11 mouse cellular contexts compared by ENCODE assay signal in the genomic region with DNA sequence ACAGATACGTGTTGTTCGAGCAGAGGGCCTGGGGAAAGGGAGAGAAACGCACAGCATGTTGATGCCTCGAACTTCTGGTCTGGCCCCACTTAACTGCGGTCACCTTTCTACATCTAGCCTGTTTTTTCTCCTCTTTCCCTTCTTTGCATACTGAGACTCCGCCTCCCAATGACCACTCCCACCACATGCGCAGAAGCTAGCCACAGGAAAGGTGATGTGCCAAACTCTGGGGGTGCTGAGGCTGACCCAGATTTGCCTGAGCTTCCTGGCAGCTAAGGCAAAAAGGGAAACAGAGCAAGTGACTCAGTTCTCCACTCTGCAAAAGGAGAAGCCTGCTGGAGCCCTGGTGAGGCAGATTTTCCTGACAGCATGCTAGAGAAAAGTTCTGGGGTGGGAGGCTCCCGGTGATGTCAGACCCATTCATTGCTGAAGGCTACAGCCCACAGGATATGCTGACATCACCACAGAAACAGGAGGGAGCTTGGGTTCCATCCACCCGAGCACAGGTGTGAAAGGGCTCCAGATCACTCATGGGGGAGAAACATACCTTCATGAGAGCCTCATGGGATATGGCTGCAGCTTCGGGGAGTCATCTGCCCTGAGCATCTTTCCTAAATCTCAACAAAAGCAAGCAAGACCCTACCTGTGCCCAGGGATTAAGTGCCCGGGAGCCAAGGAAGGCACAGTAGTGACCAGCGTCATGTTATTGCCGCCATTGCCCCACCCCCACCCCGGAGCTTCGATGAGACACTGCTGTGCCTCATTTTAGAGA. TPM values are rescaled to one million over a fixed set of nuclear protein-coding genes. Genes with fewer than 3 reads are reported as not detected.
DNase-seq lines count a peak whose midpoint lies in the region; ATAC-seq lines count a peak whose summit lies in the region.
"Had no signal": no experiment of that assay in that cellular context is flagged by ENCODE, and none has a peak within 500 bp of the region (broad histone marks: within the 10 kb centered on the region; RNA-seq: fewer than 3 reads in every experiment).

No protein-coding gene starts in this region.

- H3K9me3 ChIP-seq in kidney, embryonic 15.5 days (replicated peaks), result no peaks in the 10 kb centered on the region
- H3K9me3 ChIP-seq: neural tube, embryonic 15.5 days had no signal

- intact Hi-C loops in left cerebral cortex, postnatal 4 days (cut with DNase I), result no loop called here

- H3K4me1 ChIP-seq in kidney, embryonic 15.5 days, result peaks cover 11% of the 10 kb centered on the region; the same call in 1 of the 2 replicates

- no peaks in the 10 kb centered on the region for H3K36me3 ChIP-seq in kidney, embryonic 15.5 days
- H3K36me3 ChIP-seq: neural tube, embryonic 15.5 days had no signal

- no peak overlapping the region for H3K9ac ChIP-seq in kidney, embryonic 15.5 days
- H3K9ac ChIP-seq: neural tube, embryonic 15.5 days had no signal

- peak; percentile 50 for ATAC-seq in monocyte, adult 5-6 weeks (replicated peaks; ENCODE audit: insufficient number of reproducible peaks, low FRiP score, low TSS enrichment, poor library complexity, severe bottlenecking)
- ATAC-seq in kidney, embryonic 15.5 days (replicated peaks; ENCODE audit: low FRiP score), result no peak

- DNase-seq in 3T3-L1 (ENCODE audit: low read depth, low spot score), result peak; percentile 10
- peak; percentile 74 to 77 for DNase-seq in B cell, adult 2 months
- DNase-seq in brain, adult 2 months (ENCODE audit: low read depth, low spot score), result peak; percentile 61
- no peak for DNase-seq in ovary, postnatal 10 days (ENCODE audit: low spot score)
- no peak for DNase-seq in left cerebral cortex, postnatal 4 days

- no peak overlapping the region for H3K4me2 ChIP-seq in kidney, embryonic 15.5 days
- H3K4me2 ChIP-seq: neural tube, embryonic 15.5 days had no signal

- no peak overlapping the region for H3K27ac ChIP-seq in kidney, embryonic 15.5 days
- H3K27ac ChIP-seq: neural tube, embryonic 15.5 days had no signal

- no peak overlapping the region for H3K4me3 ChIP-seq in kidney, embryonic 15.5 days (replicated peaks)
- H3K4me3 ChIP-seq: erythroblast, embryonic 14.5 days; neural tube, embryonic 15.5 days had no signal

- H3K27me3 ChIP-seq in kidney, embryonic 15.5 days, result no peaks in the 10 kb centered on the region
- H3K27me3 ChIP-seq: neural tube, embryonic 15.5 days had no signal

- 50% methylated on average over 15 of the region's 15 CpGs for WGBS in kidney, embryonic 15.5 days

RNA-seq across cellular contexts. Expression of a gene that starts 5.0 kb away (rescaled TPM):
- 298 to 420 TPM (median 312 TPM) in 3 replicates for total RNA-seq in monocyte, adult 5-6 weeks (2017)
- 1 to 10 TPM; 3.9 to 6.0 TPM for total RNA-seq in left cerebral cortex, postnatal 4 days (2021)
- polyA plus RNA-seq in kidney, embryonic 15.5 days (2015; fragmentation: Nextera tagmentation; extraction: Ambion mirVana), result 7.1 and 8.1 TPM in 2 replicates

RNA-seq across cellular contexts. Expression of a gene that starts 19.3 kb away (rescaled TPM):
- total RNA-seq in monocyte, adult 5-6 weeks (2017), result 125 to 216 TPM (median 199 TPM) in 3 replicates
- total RNA-seq in left cerebral cortex, postnatal 4 days (2021), result 1 to 10 TPM; 1.4 to 4.2 TPM
- polyA plus RNA-seq in kidney, embryonic 15.5 days (2015; fragmentation: Nextera tagmentation; extraction: Ambion mirVana), result 8.1 and 11.1 TPM in 2 replicates

RNA-seq across cellular contexts. Expression of a gene that starts 47.4 kb away (rescaled TPM):
- total RNA-seq in monocyte, adult 5-6 weeks (2017), result 0.10 to 0.29 TPM in 2 of 3 replicates, not detected in the other
- 1 to 10 TPM; 5.5 to 6.5 TPM for total RNA-seq in left cerebral cortex, postnatal 4 days (2021)
- 0.30 and 0.58 TPM in 2 replicates for polyA plus RNA-seq in kidney, embryonic 15.5 days (2015; fragmentation: Nextera tagmentation; extraction: Ambion mirVana)
- total RNA-seq: megakaryocyte-erythroid progenitor cell, adult 5-6 weeks had no signal
- polyA plus RNA-seq: erythroblast, embryonic 14.5 days; heart, embryonic 14.5 days had no signal

Comparison
In these comparisons a context has a peak if more than half of its experiments do, and no peak if none do; other contexts are left out.
1. DNase-seq: peak in 3T3-L1 (single experiment), B cell, adult 2 months (2 of 2) and brain, adult 2 months (single experiment); none in ovary, postnatal 10 days (single experiment) and left cerebral cortex, postnatal 4 days (single experiment).
2. RNA of a gene that starts 5.0 kb away (total RNA-seq): 298 to 420 TPM in monocyte, adult 5-6 weeks; 3.9 to 6.0 TPM in left cerebral cortex, postnatal 4 days; every median in the first group is over 10 times any median in the second.
3. RNA of a gene that starts 19.3 kb away (total RNA-seq): 125 to 216 TPM in monocyte, adult 5-6 weeks; 1.4 to 4.2 TPM in left cerebral cortex, postnatal 4 days; every median in the first group is over 10 times any median in the second.